Mouse (Mus musculus) midbrain, embryonic 15.5 days (tissue): ENCODE measurements around the gene Pde3b. TPM values are rescaled to one million over a fixed set of nuclear protein-coding genes. Genes with fewer than 3 reads are reported as not detected.

Source experiments
- ATAC-seq: fragments of 200-750 bp; cut with Nextera tagmentation; replicated peaks from 2 replicates; pipeline ENCODE4 v1.8.0; 2017; ENCODE audit warnings: moderate TSS enrichment
- H3K27ac ChIP-seq: fragments of 300-500 bp; sonication (generic); 2 replicates; pipeline ENCODE4 v1.5.1; 2015; ENCODE audit warnings: mild to moderate bottlenecking, inconsistent platforms
- H3K27me3 ChIP-seq: fragments of 300-500 bp; sonication (generic); replicated peaks from 2 replicates; pipeline ENCODE4 v1.6.1; 2015; ENCODE audit warnings: inconsistent platforms
- H3K36me3 ChIP-seq: fragments of 300-500 bp; sonication (generic); replicated peaks from 2 replicates; pipeline ENCODE4 v1.6.1; 2015; ENCODE audit warnings: inconsistent platforms
- H3K4me1 ChIP-seq: fragments of 300-500 bp; sonication (generic); 2 replicates; pipeline ENCODE4 v1.6.1; 2015; ENCODE audit warnings: inconsistent platforms
- H3K4me2 ChIP-seq: fragments of 300-500 bp; sonication (generic); 2 replicates; pipeline ENCODE4 v1.6.1; 2015; ENCODE audit warnings: inconsistent platforms, mild to moderate bottlenecking, moderate library complexity
- H3K4me3 ChIP-seq: fragments of 300-500 bp; sonication (generic); 2 replicates; pipeline ENCODE4 v1.5.1; 2015; ENCODE audit warnings: mild to moderate bottlenecking, inconsistent platforms
- H3K9ac ChIP-seq: fragments of 300-500 bp; sonication (generic); 2 replicates; pipeline ENCODE4 v1.6.1; 2015; ENCODE audit warnings: mild to moderate bottlenecking, inconsistent platforms
- H3K9me3 ChIP-seq: fragments of 300-500 bp; sonication (generic); 2 replicates; pipeline ENCODE4 v1.6.1; 2016; ENCODE audit warnings: inconsistent platforms
- WGBS: fragments of 180-500 bp; shearing (Covaris S2); methylation state at CpG from one replicate; pipeline ENCODE4 v1.1.7; 2015; ENCODE audit warnings: mixed read lengths; 5-methylcytosine and 5-hydroxymethylcytosine counted together
- polyA plus RNA-seq: library from polyadenylated mRNA; unstranded; fragments of >200 nt; fragmentation: Nextera tagmentation; extraction: Ambion mirVana; gene quantifications from 2 replicates; pipeline ENCODE4 v1.2.1, GENCODE M21; 2015

The Pde3b gene
- polyA plus RNA-seq, 1 experiment from 2014 or later, result 3.9 TPM

DNA sequence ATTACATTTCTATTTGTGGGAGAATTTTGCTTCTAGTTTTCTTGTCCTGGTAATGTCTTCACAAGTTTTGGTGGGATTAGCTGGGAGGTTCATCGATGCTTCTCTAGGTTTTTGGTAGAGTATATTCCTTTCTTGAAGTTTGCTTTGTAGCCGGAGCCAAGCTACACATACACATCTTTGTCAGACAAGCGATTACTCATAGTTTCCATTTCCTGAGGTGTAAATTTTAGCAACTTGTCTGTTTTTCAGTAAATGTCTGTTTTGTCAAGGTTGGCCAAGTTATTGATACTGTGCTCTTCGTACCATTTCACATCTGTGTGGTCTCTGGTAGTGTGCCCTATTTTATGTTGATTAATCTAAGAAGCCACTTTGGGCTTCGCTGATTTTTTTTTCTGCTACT lies 166.1 kb downstream of the Pde3b start:
- Histone ChIP-seq H3K4me1 (no peaks in the 10 kb centered on the region), H3K9ac (no peak overlapping the region), H3K9me3 (no peaks in the 10 kb centered on the region), H3K27ac (no peak overlapping the region), H3K4me3 (no peak overlapping the region), H3K4me2 (no peak overlapping the region), H3K36me3 (no peaks in the 10 kb centered on the region), H3K27me3 (no peaks in the 10 kb centered on the region)
- 91% methylated on average over 5 of the region's 5 CpGs for WGBS
- no peak for ATAC-seq

DNA sequence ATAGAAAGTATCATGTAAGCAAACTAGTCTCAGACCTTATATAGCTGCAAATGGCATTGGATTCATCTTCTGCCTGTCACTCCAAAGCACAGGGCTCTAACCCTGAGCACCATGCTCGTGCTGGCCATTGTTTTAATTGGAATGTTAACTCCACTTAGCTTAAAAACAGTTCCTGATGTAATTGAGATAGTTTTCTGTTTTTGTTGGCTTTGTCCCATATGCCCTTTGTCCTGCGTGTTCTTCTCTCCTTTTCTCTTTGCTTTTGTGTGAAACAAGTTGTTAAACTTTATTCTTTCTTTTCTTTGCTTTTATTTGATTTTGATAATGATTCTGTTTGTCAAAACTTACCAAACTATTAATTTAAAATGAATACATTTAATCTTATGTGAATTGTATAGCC lies 167.4 kb downstream of the Pde3b start:
- 58% methylated on average over 2 of the region's 2 CpGs for WGBS
- Histone ChIP-seq H3K4me2 (no peak overlapping the region), H3K27me3 (no peaks in the 10 kb centered on the region), H3K4me3 (no peak overlapping the region), H3K27ac (no peak overlapping the region), H3K9ac (no peak overlapping the region), H3K4me1 (no peaks in the 10 kb centered on the region), H3K36me3 (no peaks in the 10 kb centered on the region), H3K9me3 (no peaks in the 10 kb centered on the region)
- no peak for ATAC-seq

Other genes starting within 250 kb of the Pde3b start
- 80.1 and 86.1 TPM in 2 replicates for gene Copb1, start 160.6 kb upstream of the Pde3b start, polyA plus RNA-seq
- gene Psma1, start 139.2 kb upstream of the Pde3b start, polyA plus RNA-seq, result 335 and 341 TPM in 2 replicates
- gene Cyp2r1, start 147.7 kb downstream of the Pde3b start, polyA plus RNA-seq, result 1.0 TPM in 2 replicates
- gene Calca, start 221.1 kb downstream of the Pde3b start, polyA plus RNA-seq, result 7.5 and 8.5 TPM in 2 replicates